8 mouse cellular contexts compared by ENCODE assay signal in the genomic region with DNA sequence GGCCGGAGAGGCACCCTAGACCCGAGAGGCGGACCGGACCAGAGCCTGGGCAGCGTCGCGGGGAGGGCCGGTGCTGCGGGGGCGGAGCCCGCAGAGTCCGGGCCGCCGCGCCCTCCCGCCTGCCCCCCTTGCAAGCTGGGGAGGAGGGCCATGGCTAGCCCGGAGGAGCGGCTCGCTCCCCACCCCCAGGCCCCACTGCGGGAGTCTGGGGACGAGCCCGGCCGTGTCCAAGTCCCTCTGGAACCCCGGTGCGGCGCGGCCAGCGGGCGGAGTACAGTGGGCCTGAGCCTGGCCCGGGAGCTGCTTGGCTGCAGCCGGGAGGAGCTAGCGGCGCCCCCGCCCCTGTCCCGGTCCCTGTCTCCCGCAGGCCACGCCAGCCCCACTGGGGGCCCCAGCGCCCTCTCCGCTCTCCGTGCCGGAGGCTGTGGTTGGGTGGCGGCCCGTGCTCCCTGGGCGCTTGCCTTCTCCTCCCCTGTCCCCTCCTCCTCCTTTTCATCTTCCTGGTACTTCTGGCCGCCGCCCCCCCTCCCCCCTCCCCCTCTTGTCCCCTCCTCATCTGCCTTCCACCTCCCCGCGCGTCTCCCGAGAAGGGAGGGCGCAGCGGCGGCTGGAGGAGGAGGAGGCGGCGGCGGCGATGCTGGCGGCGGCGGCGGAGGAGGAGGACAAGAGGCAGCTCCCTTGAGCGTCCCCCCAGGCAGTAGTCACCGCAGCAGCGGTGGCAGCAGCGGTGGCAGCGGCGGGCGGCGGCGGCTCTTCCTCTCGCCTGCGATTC.
DNase-seq lines count a peak whose midpoint lies in the region; ATAC-seq and TF ChIP-seq lines count a peak whose summit lies in the region.

No protein-coding gene starts in this region.

- H3K4me2 ChIP-seq in heart, embryonic 14.5 days (ENCODE audit: low read length) = peak overlapping the region; percentile 99
- peak overlapping the region; percentile 54 for H3K4me2 ChIP-seq in liver, embryonic 14.5 days (ENCODE audit: low read depth)
- H3K4me2 ChIP-seq in neural tube, embryonic 13.5 days = peak overlapping the region; percentile 87

- peak; percentile 49 for TF ChIP-seq POLR2A in embryonic fibroblast, embryonic 13.5 days (IDR thresholded peaks at IDR 0.05; ENCODE audit: low read depth, low read length)

- H3K27ac ChIP-seq in embryonic fibroblast, embryonic 13.5 days (ENCODE audit: insufficient read depth, low read length) = peak overlapping the region; percentile 71
- H3K27ac ChIP-seq in heart, embryonic 14.5 days (replicated peaks in 1 of 2; ENCODE audit: control insufficient read depth in 1 of 2, insufficient read depth in 1 of 2, low read depth in 2 of 2, low read length in 2 of 2) = no peak overlapping the region
- H3K27ac ChIP-seq in liver, embryonic 14.5 days = no peak overlapping the region
- peak overlapping the region; percentile 92 for H3K27ac ChIP-seq in neural tube, embryonic 13.5 days (replicated peaks)

- peaks cover 85% of the 10 kb centered on the region for H3K27me3 ChIP-seq in heart, embryonic 14.5 days (ENCODE audit: control insufficient read depth, insufficient read depth, low read length)
- H3K27me3 ChIP-seq in liver, embryonic 14.5 days (ENCODE audit: control insufficient read depth, insufficient read depth, low read length) = peaks cover 70% of the 10 kb centered on the region
- peaks cover 50% of the 10 kb centered on the region for H3K27me3 ChIP-seq in neural tube, embryonic 13.5 days

- no peaks in the 10 kb centered on the region for H3K36me3 ChIP-seq in heart, embryonic 14.5 days (ENCODE audit: control insufficient read depth, insufficient read depth, low read length)
- no peaks in the 10 kb centered on the region for H3K36me3 ChIP-seq in liver, embryonic 14.5 days (replicated peaks; ENCODE audit: control insufficient read depth, insufficient read depth, low read depth)
- no peaks in the 10 kb centered on the region for H3K36me3 ChIP-seq in neural tube, embryonic 13.5 days

- ATAC-seq in heart, embryonic 14.5 days (ENCODE audit: insufficient number of reproducible peaks, insufficient read depth, low FRiP score, low read depth) = peak; percentile 71
- ATAC-seq in liver, embryonic 14.5 days (ENCODE audit: insufficient read depth) = peak; percentile 50; the same call in 1 of the 2 replicates
- peak; percentile 90 for ATAC-seq in neural tube, embryonic 13.5 days (ENCODE audit: low read depth)

- H3K4me1 ChIP-seq in embryonic fibroblast, embryonic 13.5 days (ENCODE audit: control insufficient read depth, insufficient read depth, low read length) = peaks cover 3% of the 10 kb centered on the region; the same call in 1 of the 2 replicates
- peaks cover 4 to 10% of the 10 kb centered on the region in 2 experiments; a peak in 2 of 4 replicates for H3K4me1 ChIP-seq in heart, embryonic 14.5 days (ENCODE audit: control insufficient read depth in 2 of 2, insufficient read depth in 2 of 2, low read length in 2 of 2)
- no peaks in the 10 kb centered on the region for H3K4me1 ChIP-seq in liver, embryonic 14.5 days (replicated peaks; ENCODE audit: control insufficient read depth in 2 of 2, insufficient read depth in 2 of 2, low read length in 1 of 2)
- peaks cover 52% of the 10 kb centered on the region for H3K4me1 ChIP-seq in neural tube, embryonic 13.5 days (replicated peaks)

- H3K9ac ChIP-seq in heart, embryonic 14.5 days (ENCODE audit: low read length) = peak overlapping the region; percentile 57
- H3K9ac ChIP-seq in liver, embryonic 14.5 days (replicated peaks) = no peak overlapping the region
- peak overlapping the region; percentile 93 for H3K9ac ChIP-seq in neural tube, embryonic 13.5 days

- DNase-seq in urinary bladder, postnatal 14 days (ENCODE audit: low spot score) = peak; percentile 47
- no peak for DNase-seq in urinary bladder, adult 2 months (ENCODE audit: low spot score)
- DNase-seq in kidney, postnatal 14 days = peak; percentile 83
- DNase-seq in liver, embryonic 14.5 days (ENCODE audit: low read depth in 3 of 3, low spot score in 3 of 3) = no peak
- DNase-seq in thymus, postnatal 10 days (ENCODE audit: low spot score in 2 of 2) = peak; percentile 20 to 40

- WGBS in heart, embryonic 14.5 days = 1% methylated on average over 54 of the region's 72 CpGs
- under 1% methylated on average over 48 of the region's 72 CpGs for WGBS in liver, embryonic 14.5 days (ENCODE audit: insufficient replicate concordance)
- WGBS in neural tube, embryonic 13.5 days = under 1% methylated on average over 48 of the region's 72 CpGs

- peak overlapping the region; percentile 49 for H3K4me3 ChIP-seq in embryonic fibroblast, embryonic 13.5 days (ENCODE audit: insufficient read depth, low read length)
- H3K4me3 ChIP-seq in heart, embryonic 14.5 days (ENCODE audit: control insufficient read depth in 1 of 2, insufficient read depth in 1 of 2, low read depth in 1 of 2, low read length in 2 of 2) = peak overlapping the region; percentile 66 to 69
- peak overlapping the region; percentile 24 to 45 for H3K4me3 ChIP-seq in liver, embryonic 14.5 days (ENCODE audit: insufficient read depth in 1 of 2, low read depth in 2 of 2, low read length in 2 of 2)
- peak overlapping the region; percentile 87 for H3K4me3 ChIP-seq in neural tube, embryonic 13.5 days

- TF ChIP-seq EP300 in liver, embryonic 14.5 days (IDR thresholded peaks at IDR 0.05; ENCODE audit: low read depth) = no peak

- TF ChIP-seq CTCF in embryonic fibroblast, embryonic 13.5 days (IDR thresholded peaks at IDR 0.05; ENCODE audit: borderline replicate concordance, insufficient read depth, low read length) = no peak
- TF ChIP-seq CTCF in liver, embryonic 14.5 days (IDR thresholded peaks at IDR 0.05; ENCODE audit: low read depth) = no peak

- no peaks in the 10 kb centered on the region for H3K9me3 ChIP-seq in heart, embryonic 14.5 days (ENCODE audit: control insufficient read depth, low read length)
- no peaks in the 10 kb centered on the region for H3K9me3 ChIP-seq in liver, embryonic 14.5 days (ENCODE audit: control insufficient read depth, low read length)
- no peaks in the 10 kb centered on the region for H3K9me3 ChIP-seq in neural tube, embryonic 13.5 days

Comparison
In these comparisons a context has a peak if more than half of its experiments do, and no peak if none do; other contexts are left out.
1. DNase-seq: peak in urinary bladder, postnatal 14 days (single experiment), kidney, postnatal 14 days (single experiment) and thymus, postnatal 10 days (2 of 2); none in urinary bladder, adult 2 months (single experiment) and liver, embryonic 14.5 days (0 of 3).
2. H3K27ac ChIP-seq: peak in embryonic fibroblast, embryonic 13.5 days (single experiment) and neural tube, embryonic 13.5 days (single experiment); none in heart, embryonic 14.5 days (0 of 2) and liver, embryonic 14.5 days (single experiment).
3. H3K4me3 ChIP-seq: peak in every context shown above with its lines; median percentile 87 in neural tube, embryonic 13.5 days; 68 in heart, embryonic 14.5 days; 49 in embryonic fibroblast, embryonic 13.5 days; 34 in liver, embryonic 14.5 days.
4. Peak in every context shown above with its lines, with median percentiles within 50 percentile points of each other: ATAC-seq and H3K4me2 ChIP-seq.